Mouse (Mus musculus) myocyte (in vitro differentiated cells): ENCODE measurements at regions not wholly inside any gene's neighbourhood (a gene's known extent, or its start where the extent isn't known, plus 50 kb on each side); places are given as distances from the start of the nearest gene placed in this dataset.

Source experiments
- MAX ChIP-seq: IDR thresholded peaks from one replicate; pipeline ENCODE4 v1.6.1; 2011; ENCODE audit warnings: low read depth, mild to moderate bottlenecking, control low read depth
- MYOD1 ChIP-seq, 3 experiments: IDR thresholded peaks; one replicate each; pipeline ENCODE4 v1.6.1; 2011; ENCODE audit warnings: control low read depth in 2 of 3, low read depth in 2 of 3, mild to moderate bottlenecking in 2 of 3, moderate library complexity in 1 of 3; ENCODE audit not compliant: insufficient read length in 2 of 3, control insufficient read depth in 1 of 3
- MYOG ChIP-seq, 3 experiments: IDR thresholded peaks; one replicate each; pipeline ENCODE4 v1.6.1; 2011; ENCODE audit warnings: control low read depth in 2 of 3, low read depth in 2 of 3, mild to moderate bottlenecking in 2 of 3; ENCODE audit not compliant: insufficient read length in 2 of 3, control insufficient read depth in 1 of 3, insufficient read depth in 1 of 3
- POLR2A ChIP-seq: IDR thresholded peaks from one replicate; pipeline ENCODE4 v1.6.1; 2011; ENCODE audit warnings: low read depth, mild to moderate bottlenecking, control low read depth, moderate library complexity; ENCODE audit not compliant: insufficient read length
- POLR2AphosphoS2 ChIP-seq: IDR thresholded peaks from one replicate; pipeline ENCODE4 v1.6.1; 2011; ENCODE audit warnings: low read depth, control low read depth; ENCODE audit not compliant: insufficient read length
- USF1 ChIP-seq: IDR thresholded peaks from one replicate; pipeline ENCODE4 v1.6.1; 2011; ENCODE audit warnings: low read depth, mild to moderate bottlenecking, control low read depth, moderate library complexity

GRCm38 (mm10) chr3:149105181-149105580 is 114.8 kb upstream of the Adgrl2 start:
- TF ChIP-seq POLR2A (no peak), POLR2AphosphoS2 (no peak), MYOG (IDR thresholded peaks at IDR 0.05; ENCODE audit: control insufficient read depth in 1 of 3, insufficient read depth in 1 of 3, insufficient read length in 2 of 3, low read depth in 2 of 3) (no peak), USF1 (no peak), MAX (no peak), MYOD1 (IDR thresholded peaks at IDR 0.05; ENCODE audit: control insufficient read depth in 1 of 3, insufficient read length in 2 of 3, low read depth in 2 of 3) (no peak)
